Mouse (Mus musculus) heart, embryonic 15.5 days (tissue): Measurements from ENCODE around the gene Myb. TPM values are rescaled to one million over a fixed set of nuclear protein-coding genes. Genes with fewer than 3 reads are reported as not detected.
"Not testable (repeated sequence)": the region's sequence is repeated elsewhere in the genome, so short reads cannot be mapped to it uniquely, and the experiment has no call there.

Experiments
- ATAC-seq: fragments of 200-750 bp; cut with Nextera tagmentation; replicated peaks from 2 replicates; pipeline ENCODE4 v1.8.0; 2017; ENCODE audit warnings: low read depth, moderate TSS enrichment; ENCODE audit not compliant: insufficient number of reproducible peaks, insufficient read depth, low FRiP score
- H3K27ac ChIP-seq: fragments of 300-500 bp; sonication (generic); 2 replicates; pipeline ENCODE4 v1.5.1; 2015; ENCODE audit warnings: mild to moderate bottlenecking, inconsistent platforms
- H3K27me3 ChIP-seq: fragments of 300-500 bp; sonication (generic); 2 replicates; pipeline ENCODE4 v1.6.1; 2015; ENCODE audit warnings: inconsistent platforms
- H3K36me3 ChIP-seq: fragments of 300-500 bp; sonication (generic); 2 replicates; pipeline ENCODE4 v1.6.1; 2015; ENCODE audit warnings: mild to moderate bottlenecking, inconsistent platforms
- H3K4me1 ChIP-seq: fragments of 300-500 bp; sonication (generic); replicated peaks from 2 replicates; pipeline ENCODE4 v1.6.1; 2015; ENCODE audit warnings: inconsistent platforms
- H3K4me2 ChIP-seq: fragments of 300-500 bp; sonication (generic); 2 replicates; pipeline ENCODE4 v1.6.1; 2015; ENCODE audit warnings: inconsistent platforms, mild to moderate bottlenecking, moderate library complexity
- H3K4me3 ChIP-seq: fragments of 300-500 bp; sonication (generic); 2 replicates; pipeline ENCODE4 v1.5.1; 2015; ENCODE audit warnings: mild to moderate bottlenecking, inconsistent platforms
- H3K9ac ChIP-seq: fragments of 300-500 bp; sonication (generic); 2 replicates; pipeline ENCODE4 v1.6.1; 2015; ENCODE audit warnings: mild to moderate bottlenecking, inconsistent platforms
- H3K9me3 ChIP-seq: fragments of 300-500 bp; sonication (generic); replicated peaks from 2 replicates; pipeline ENCODE4 v1.6.1; 2016; ENCODE audit warnings: inconsistent platforms
- WGBS: fragments of 180-500 bp; shearing (Covaris S2); methylation state at CpG from one replicate; pipeline ENCODE4 v1.1.7; 2015; ENCODE audit warnings: mixed read lengths; 5-methylcytosine and 5-hydroxymethylcytosine counted together
- polyA plus RNA-seq: library from polyadenylated mRNA; unstranded; fragments of >200 nt; fragmentation: Nextera tagmentation; extraction: Ambion mirVana; gene quantifications from 2 replicates; pipeline ENCODE4 v1.2.1, GENCODE M21; 2015

Gene Myb
- polyA plus RNA-seq, 1 experiment from 2014 or later = 1.6 TPM

GRCm38 (mm10) chr10:21154927-21155326 lies 5.9 kb downstream of the Myb start:
- no peak overlapping the region for H3K9ac ChIP-seq
- no peak overlapping the region for H3K4me3 ChIP-seq
- WGBS = 53% methylated on average over 3 of the region's 3 CpGs
- H3K36me3 ChIP-seq = no peaks in the 10 kb centered on the region
- H3K27me3 ChIP-seq = peaks cover 12% of the 10 kb centered on the region
- no peak for ATAC-seq
- no peaks in the 10 kb centered on the region for H3K9me3 ChIP-seq
- peaks cover 18% of the 10 kb centered on the region for H3K4me1 ChIP-seq
- H3K27ac ChIP-seq = no peak overlapping the region
- H3K4me2 ChIP-seq = no peak overlapping the region

DNA sequence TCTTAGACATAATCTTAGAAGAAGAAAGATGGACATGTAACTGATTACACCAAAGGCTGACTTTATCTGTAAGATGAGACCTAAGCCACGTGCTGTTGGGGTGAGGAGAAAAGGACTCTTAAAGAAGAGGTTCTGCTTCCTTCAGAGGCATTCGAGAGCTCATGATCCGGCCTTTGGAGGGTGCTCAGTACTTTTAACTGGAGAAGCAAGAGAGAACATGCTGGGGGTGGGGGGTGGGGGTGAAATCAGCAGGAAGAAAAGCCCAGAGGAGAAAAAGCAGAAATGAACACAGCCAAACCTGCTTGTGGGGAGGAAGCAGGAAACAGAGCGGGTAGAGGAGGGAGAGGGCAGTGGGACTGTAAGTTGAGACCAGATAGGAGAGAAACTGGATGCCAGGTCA lies 7.4 kb downstream of the Myb start:
- no peak for ATAC-seq
- no peaks in the 10 kb centered on the region for H3K9me3 ChIP-seq
- peaks cover 9% of the 10 kb centered on the region for H3K27me3 ChIP-seq
- peaks cover 5% of the 10 kb centered on the region for H3K4me1 ChIP-seq
- 73% methylated on average over 4 of the region's 4 CpGs for WGBS
- no peak overlapping the region for H3K4me2 ChIP-seq
- H3K27ac ChIP-seq = no peak overlapping the region
- H3K4me3 ChIP-seq = no peak overlapping the region
- H3K36me3 ChIP-seq = no peaks in the 10 kb centered on the region
- H3K9ac ChIP-seq = no peak overlapping the region

DNA sequence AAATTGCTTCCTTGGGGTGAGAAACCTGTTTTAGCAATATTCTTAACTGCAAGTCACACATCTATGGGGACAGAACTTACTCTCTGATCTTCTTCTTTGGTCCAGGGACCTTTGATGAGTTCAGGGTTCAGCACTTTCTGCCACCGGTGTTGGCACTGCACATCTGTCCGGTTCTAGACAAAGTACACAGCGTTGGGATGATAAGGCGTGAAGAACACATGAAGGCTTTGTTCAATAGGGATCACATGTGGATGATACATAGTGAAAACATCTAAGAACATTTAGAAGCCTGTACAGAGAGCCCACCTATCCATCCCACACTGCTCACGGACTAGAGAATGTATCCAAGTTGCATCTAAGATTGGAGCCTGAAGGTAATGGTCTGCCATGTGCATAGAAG lies 8.0 kb downstream of the Myb start:
- no peak for ATAC-seq
- Histone ChIP-seq H3K9ac (no peak overlapping the region), H3K4me3 (no peak overlapping the region), H3K27ac (no peak overlapping the region), H3K36me3 (no peaks in the 10 kb centered on the region), H3K4me1 (no peaks in the 10 kb centered on the region), H3K27me3 (peaks cover 7% of the 10 kb centered on the region), H3K9me3 (no peaks in the 10 kb centered on the region), H3K4me2 (no peak overlapping the region)
- 91% methylated on average over 5 of the region's 5 CpGs for WGBS

DNA sequence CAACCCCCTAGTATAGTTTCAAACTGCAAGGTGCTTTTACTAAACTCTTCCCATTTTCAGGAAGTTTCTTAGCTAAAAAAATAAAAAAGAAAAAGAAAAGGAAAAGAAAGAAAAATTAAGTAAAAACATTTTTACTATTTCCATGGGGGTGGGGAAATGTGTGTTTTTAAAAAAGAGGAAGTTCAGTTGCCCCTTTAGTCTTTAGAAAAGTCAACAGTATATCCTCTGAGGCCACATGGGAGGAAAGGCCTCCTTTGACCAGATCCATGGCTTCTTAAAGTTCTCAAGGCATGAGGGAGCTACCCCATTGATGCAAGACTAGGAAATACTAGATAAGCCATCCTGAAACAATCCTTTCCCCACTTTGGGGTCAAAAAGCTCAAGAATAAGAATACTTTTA lies 9.5 kb downstream of the Myb start:
- H3K36me3 ChIP-seq = no peaks in the 10 kb centered on the region
- H3K27me3 ChIP-seq = peaks cover 3% of the 10 kb centered on the region; the same call in 1 of the 2 replicates
- H3K4me1 ChIP-seq = no peaks in the 10 kb centered on the region
- no peak overlapping the region for H3K27ac ChIP-seq
- H3K4me2 ChIP-seq = no peak overlapping the region
- H3K9ac ChIP-seq = no peak overlapping the region
- ATAC-seq = no peak
- H3K4me3 ChIP-seq = no peak overlapping the region
- no peaks in the 10 kb centered on the region for H3K9me3 ChIP-seq

GRCm38 (mm10) chr10:21149945-21150344 lies 10.8 kb downstream of the Myb start:
- H3K9ac ChIP-seq, H3K27ac ChIP-seq, H3K9me3 ChIP-seq, H3K4me3 ChIP-seq, ATAC-seq, H3K36me3 ChIP-seq, H3K4me1 ChIP-seq, H3K4me2 ChIP-seq, H3K27me3 ChIP-seq: not testable (repeated sequence)
- WGBS = 94% methylated on average over 6 of the region's 6 CpGs

DNA sequence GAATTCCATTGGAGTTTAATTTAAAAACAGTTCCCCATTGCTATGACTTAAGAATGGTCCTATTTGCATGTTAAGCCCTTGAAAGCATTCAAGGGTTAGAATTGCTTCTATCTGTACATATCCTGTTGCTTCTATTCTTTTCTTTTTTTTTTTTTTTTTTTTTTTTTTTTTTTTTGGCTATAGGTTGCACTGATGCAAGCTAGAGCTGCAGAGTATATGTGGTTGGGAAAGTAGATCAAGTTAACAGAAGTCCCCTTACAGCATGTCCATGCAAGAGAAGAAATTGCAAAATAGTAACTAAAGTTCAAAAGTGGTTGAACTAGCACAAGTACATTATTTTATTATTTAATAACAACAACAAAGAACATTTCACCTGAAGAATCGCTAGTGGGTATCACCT lies 14.1 kb downstream of the Myb start:
- no peak overlapping the region for H3K4me3 ChIP-seq
- no peaks in the 10 kb centered on the region for H3K36me3 ChIP-seq
- H3K27ac ChIP-seq = no peak overlapping the region
- H3K4me2 ChIP-seq = no peak overlapping the region
- no peak for ATAC-seq
- H3K27me3 ChIP-seq = no peaks in the 10 kb centered on the region
- WGBS = 97% methylated on average over 1 of the region's 1 CpGs
- H3K4me1 ChIP-seq = peaks cover 6% of the 10 kb centered on the region
- no peaks in the 10 kb centered on the region for H3K9me3 ChIP-seq
- H3K9ac ChIP-seq = no peak overlapping the region

DNA sequence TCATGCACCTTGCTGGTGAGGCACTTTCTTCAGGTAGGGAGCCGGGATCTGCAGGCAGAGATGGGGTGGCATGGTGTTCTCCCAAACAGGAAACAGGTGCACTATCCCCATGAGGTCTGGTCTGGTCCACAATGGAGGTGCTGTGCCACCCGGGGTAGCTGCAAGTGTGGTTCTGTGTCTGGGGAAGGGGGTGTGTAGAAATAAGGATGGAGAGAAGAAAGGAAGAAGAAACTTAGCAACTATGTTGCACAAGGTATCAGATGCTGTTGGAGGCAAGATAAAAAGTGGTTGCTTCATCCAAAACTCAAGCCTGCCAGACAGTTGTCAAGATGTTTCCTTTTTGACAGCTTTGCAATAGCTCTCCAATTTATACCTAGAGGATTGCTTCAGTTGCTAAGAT lies 14.5 kb downstream of the Myb start:
- no peak overlapping the region for H3K9ac ChIP-seq
- no peak overlapping the region for H3K4me2 ChIP-seq
- H3K9me3 ChIP-seq = no peaks in the 10 kb centered on the region
- H3K4me1 ChIP-seq = peaks cover 6% of the 10 kb centered on the region
- no peak overlapping the region for H3K4me3 ChIP-seq
- H3K36me3 ChIP-seq = no peaks in the 10 kb centered on the region
- no peaks in the 10 kb centered on the region for H3K27me3 ChIP-seq
- H3K27ac ChIP-seq = no peak overlapping the region
- 76% methylated on average over 2 of the region's 2 CpGs for WGBS
- no peak for ATAC-seq

- peak overlapping the region; percentile 52 for H3K4me3 ChIP-seq
- H3K36me3 ChIP-seq = no peaks in the 10 kb centered on the region
- H3K4me2 ChIP-seq = peak overlapping the region; percentile 89
- H3K9ac ChIP-seq = peak overlapping the region; percentile 52
- 21% methylated on average over 27 of the region's 27 CpGs for WGBS
- no peaks in the 10 kb centered on the region for H3K9me3 ChIP-seq
- no peaks in the 10 kb centered on the region for H3K27me3 ChIP-seq
- H3K27ac ChIP-seq = no peak overlapping the region; the same call in 1 of the 2 replicates
- H3K4me1 ChIP-seq = peaks cover 6% of the 10 kb centered on the region
- peak; percentile 77 for ATAC-seq
Observed at GRCm38 (mm10) chr10:21144627-21145504, 15.9 kb downstream of the Myb start.

GRCm38 (mm10) chr10:21135297-21135696 lies 25.5 kb downstream of the Myb start:
- no peaks in the 10 kb centered on the region for H3K27me3 ChIP-seq
- no peak overlapping the region for H3K4me3 ChIP-seq
- ATAC-seq = no peak
- H3K9ac ChIP-seq = no peak overlapping the region
- H3K36me3 ChIP-seq = no peaks in the 10 kb centered on the region
- no peaks in the 10 kb centered on the region for H3K9me3 ChIP-seq
- H3K4me1 ChIP-seq = no peaks in the 10 kb centered on the region
- H3K4me2 ChIP-seq = no peak overlapping the region
- H3K27ac ChIP-seq = no peak overlapping the region
- WGBS = 92% methylated on average over 8 of the region's 8 CpGs

DNA sequence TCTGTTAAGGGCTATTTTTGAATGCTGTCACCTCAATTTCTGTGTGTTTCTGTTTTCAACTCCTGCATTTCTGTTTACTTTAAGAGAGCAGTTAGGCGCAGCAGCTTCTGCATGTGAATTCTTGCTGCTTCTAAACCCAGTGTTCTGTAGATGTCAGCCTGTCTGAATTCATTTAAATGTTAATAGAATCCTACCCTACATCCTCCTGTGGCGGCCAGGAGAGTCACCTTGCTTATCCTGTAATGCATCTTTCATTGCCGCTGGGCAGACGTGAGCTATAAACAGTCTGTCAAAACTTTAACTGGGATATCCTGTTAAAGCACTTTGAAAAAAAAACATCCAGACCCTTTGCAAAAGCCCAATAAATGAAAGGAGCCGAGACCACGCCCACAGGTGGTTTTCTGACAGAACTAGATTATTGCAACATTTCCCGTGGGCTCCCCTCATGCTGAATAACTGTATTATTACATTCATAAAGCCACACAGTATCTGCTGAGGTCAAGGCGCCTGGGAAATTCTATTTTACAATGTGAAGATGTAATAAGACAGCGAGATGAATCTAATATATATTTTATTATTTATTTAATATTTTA lies 29.8 kb downstream of the Myb start:
- Histone ChIP-seq H3K27ac (no peak overlapping the region), H3K27me3 (no peaks in the 10 kb centered on the region), H3K4me3 (no peak overlapping the region), H3K9me3 (no peaks in the 10 kb centered on the region), H3K9ac (no peak overlapping the region), H3K4me2 (no peak overlapping the region), H3K36me3 (no peaks in the 10 kb centered on the region), H3K4me1 (no peaks in the 10 kb centered on the region)
- WGBS = 48% methylated on average over 9 of the region's 9 CpGs
- ATAC-seq = no peak

- Histone ChIP-seq H3K27ac (no peak overlapping the region), H3K36me3 (no peaks in the 10 kb centered on the region), H3K4me1 (no peaks in the 10 kb centered on the region), H3K4me2 (0 out of 2 replicates have a peak overlapping the region, but pooled peaks have one; percentile 11), H3K27me3 (no peaks in the 10 kb centered on the region), H3K9me3 (no peaks in the 10 kb centered on the region), H3K4me3 (no peak overlapping the region), H3K9ac (no peak overlapping the region)
- 63% methylated on average over 5 of the region's 5 CpGs for WGBS
- ATAC-seq = no peak; the same call in 1 of the 2 replicates
Observed at GRCm38 (mm10) chr10:21128086-21128611, 32.6 kb downstream of the Myb start.
